Mouse (Mus musculus) brain, embryonic 14.5 days (tissue): ENCODE measurements around the gene Csf3.

Experiments used
- CTCF ChIP-seq: fragments of 200-500 bp; IDR thresholded peaks from 2 replicates; pipeline ENCODE4 v1.5.1; 2012; ENCODE audit warnings: inconsistent platforms, mild to moderate bottlenecking, moderate library complexity, borderline replicate concordance; ENCODE audit not compliant: insufficient read depth, insufficient read length; ENCODE audit errors: extremely low read depth
- POLR2A ChIP-seq: fragments of 200-500 bp; IDR thresholded peaks from 2 replicates; pipeline ENCODE4 v1.6.1; 2012; ENCODE audit warnings: mild to moderate bottlenecking, inconsistent platforms, borderline replicate concordance; ENCODE audit not compliant: poor library complexity, insufficient read depth, insufficient read length, severe bottlenecking; ENCODE audit errors: extremely low read depth

GRCm38 (mm10) chr11:98750351-98751201 lies 49.5 kb downstream of the Csf3 start:
- TF ChIP-seq POLR2A (no peak), CTCF (no peak)
